Mouse (Mus musculus): ENCODE measurements around the gene Nedd9. TPM values are rescaled to one million over a fixed set of nuclear protein-coding genes. Genes with fewer than 3 reads are reported as not detected.
"Not testable (repeated sequence)": the region's sequence is repeated elsewhere in the genome, so short reads cannot be mapped to it uniquely, and the experiment has no call there.

Gene Nedd9
- polyA plus RNA-seq, 1 experiment from 2014 or later, result 20.4 TPM

DNA sequence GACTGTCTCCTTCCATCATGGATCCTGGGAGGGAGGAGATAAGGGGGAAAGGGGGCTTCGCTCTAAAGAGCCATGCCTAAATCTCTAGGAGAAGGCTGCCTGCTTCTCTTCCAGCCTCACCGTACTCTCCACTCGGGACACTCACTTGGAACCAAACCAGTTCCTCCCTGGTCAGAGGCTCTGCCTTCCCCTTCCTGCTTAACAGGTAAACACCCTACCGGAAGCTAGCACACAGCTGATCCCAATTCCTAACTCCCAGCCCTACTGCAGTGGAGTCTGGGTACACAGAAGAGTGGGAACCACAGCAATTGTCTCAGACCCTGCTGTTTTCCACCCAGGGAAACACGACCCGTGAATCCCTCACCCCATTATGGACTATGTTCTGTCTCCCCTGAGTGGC is 191.3 kb downstream of the Nedd9 start:
- Histone ChIP-seq H3K9me3 (no peaks in the 10 kb centered on the region), H3K4me2 (no peak overlapping the region), H3K4me3 (replicated peaks) (no peak overlapping the region), H3K27me3 (no peaks in the 10 kb centered on the region), H3K36me3 (replicated peaks) (no peaks in the 10 kb centered on the region), H3K9ac (no peak overlapping the region), H3K4me1 (peaks cover 7% of the 10 kb centered on the region), H3K27ac (no peak overlapping the region)
- WGBS, result 77% methylated on average over 6 of the region's 6 CpGs
- no peak for ATAC-seq (ENCODE audit: low FRiP score)

GRCm38 (mm10) chr13:41293595-41293994 is 193.6 kb downstream of the Nedd9 start:
- Histone ChIP-seq H3K9me3 (no peaks in the 10 kb centered on the region), H3K36me3 (replicated peaks) (no peaks in the 10 kb centered on the region), H3K4me2 (no peak overlapping the region), H3K4me3 (replicated peaks) (no peak overlapping the region), H3K27ac (no peak overlapping the region), H3K27me3 (no peaks in the 10 kb centered on the region), H3K9ac (no peak overlapping the region), H3K4me1 (no peaks in the 10 kb centered on the region; the same call in 1 of the 2 replicates)
- 44% methylated on average over 5 of the region's 5 CpGs for WGBS
- no peak for ATAC-seq (ENCODE audit: low FRiP score)

- no peak overlapping the region for H3K4me2 ChIP-seq
- H3K9me3 ChIP-seq, result no peaks in the 10 kb centered on the region
- H3K27ac ChIP-seq, result no peak overlapping the region
- no peaks in the 10 kb centered on the region for H3K36me3 ChIP-seq (replicated peaks)
- H3K4me3 ChIP-seq (replicated peaks), result no peak overlapping the region
- H3K27me3 ChIP-seq, result no peaks in the 10 kb centered on the region
- H3K4me1 ChIP-seq, result no peaks in the 10 kb centered on the region
- 77% methylated on average over 4 of the region's 4 CpGs for WGBS
- H3K9ac ChIP-seq, result no peak overlapping the region
- ATAC-seq (ENCODE audit: low FRiP score), result no peak
Observed at GRCm38 (mm10) chr13:41291466-41291974, 195.6 kb downstream of the Nedd9 start.

DNA sequence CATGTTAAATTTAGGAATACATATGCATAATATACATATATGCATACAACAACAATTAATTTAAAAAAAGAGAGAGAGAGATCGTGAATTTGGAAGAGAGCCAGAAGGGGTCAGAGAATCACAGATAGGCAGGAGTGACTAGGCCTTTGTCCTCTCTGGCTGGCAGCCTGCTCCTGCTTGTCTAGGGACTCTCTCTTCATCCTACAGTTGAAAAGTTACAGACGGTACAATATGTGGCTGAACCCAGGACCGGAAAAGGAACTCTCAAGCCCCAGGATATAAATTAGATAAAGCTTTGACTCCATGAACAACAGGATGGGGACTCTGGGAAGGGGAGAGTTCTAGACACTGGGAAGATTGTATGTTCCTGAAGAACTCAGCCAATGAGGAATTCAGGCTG is 200.9 kb downstream of the Nedd9 start:
- ATAC-seq (ENCODE audit: low FRiP score), result no peak
- WGBS, result 82% methylated on average over 3 of the region's 3 CpGs

DNA sequence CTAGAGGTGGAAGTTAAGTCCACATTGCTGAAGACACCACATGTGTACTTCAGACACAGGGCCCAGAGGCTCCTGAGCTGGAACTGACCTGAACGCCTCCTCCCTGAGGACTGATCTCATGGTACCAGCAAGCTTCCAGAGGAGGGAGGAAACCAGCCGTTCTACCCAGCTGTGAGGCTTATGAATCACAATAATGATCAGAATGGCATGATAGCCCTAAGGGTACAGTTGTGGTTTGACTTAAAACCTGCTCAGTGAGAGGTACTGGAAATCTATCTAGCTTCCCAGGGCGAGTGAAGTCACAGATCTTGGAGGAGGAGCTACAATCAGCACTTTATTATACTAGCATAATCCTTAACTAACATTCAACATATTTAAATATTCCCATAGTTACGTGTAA is 201.7 kb downstream of the Nedd9 start:
- Histone ChIP-seq H3K4me2 (no peak overlapping the region), H3K27ac (no peak overlapping the region), H3K36me3 (replicated peaks) (no peaks in the 10 kb centered on the region), H3K4me1 (no peaks in the 10 kb centered on the region), H3K4me3 (replicated peaks) (no peak overlapping the region), H3K27me3 (no peaks in the 10 kb centered on the region), H3K9ac (no peak overlapping the region), H3K9me3 (no peaks in the 10 kb centered on the region)
- WGBS, result 77% methylated on average over 4 of the region's 4 CpGs
- ATAC-seq (ENCODE audit: low FRiP score), result no peak

More for the DNA sequence above, 200.9 kb downstream of the Nedd9 start:
- no peaks in the 10 kb centered on the region for H3K4me1 ChIP-seq
- no peaks in the 10 kb centered on the region for H3K9me3 ChIP-seq
- no peak overlapping the region for H3K4me3 ChIP-seq (replicated peaks)
- H3K36me3 ChIP-seq (replicated peaks), result no peaks in the 10 kb centered on the region
- H3K9ac ChIP-seq, result no peak overlapping the region
- no peak overlapping the region for H3K4me2 ChIP-seq
- no peaks in the 10 kb centered on the region for H3K27me3 ChIP-seq
- no peak overlapping the region for H3K27ac ChIP-seq

GRCm38 (mm10) chr13:41283256-41283655 is 203.9 kb downstream of the Nedd9 start:
- H3K9ac ChIP-seq, result no peak overlapping the region
- H3K4me3 ChIP-seq (replicated peaks), result no peak overlapping the region
- H3K27ac ChIP-seq, result no peak overlapping the region
- no peaks in the 10 kb centered on the region for H3K9me3 ChIP-seq
- H3K4me2 ChIP-seq, result no peak overlapping the region
- ATAC-seq (ENCODE audit: low FRiP score), result 0 out of 2 replicates have a peak, but pooled peaks have one; percentile 36
- 28% methylated on average over 5 of the region's 5 CpGs for whole genome bisulfite sequencing
- H3K27me3 ChIP-seq, result no peaks in the 10 kb centered on the region
- no peaks in the 10 kb centered on the region for H3K36me3 ChIP-seq (replicated peaks)
- no peaks in the 10 kb centered on the region for H3K4me1 ChIP-seq

- no peak overlapping the region for H3K4me3 ChIP-seq (replicated peaks)
Observed at GRCm38 (mm10) chr13:41280696-41281095, 206.5 kb downstream of the Nedd9 start.

DNA sequence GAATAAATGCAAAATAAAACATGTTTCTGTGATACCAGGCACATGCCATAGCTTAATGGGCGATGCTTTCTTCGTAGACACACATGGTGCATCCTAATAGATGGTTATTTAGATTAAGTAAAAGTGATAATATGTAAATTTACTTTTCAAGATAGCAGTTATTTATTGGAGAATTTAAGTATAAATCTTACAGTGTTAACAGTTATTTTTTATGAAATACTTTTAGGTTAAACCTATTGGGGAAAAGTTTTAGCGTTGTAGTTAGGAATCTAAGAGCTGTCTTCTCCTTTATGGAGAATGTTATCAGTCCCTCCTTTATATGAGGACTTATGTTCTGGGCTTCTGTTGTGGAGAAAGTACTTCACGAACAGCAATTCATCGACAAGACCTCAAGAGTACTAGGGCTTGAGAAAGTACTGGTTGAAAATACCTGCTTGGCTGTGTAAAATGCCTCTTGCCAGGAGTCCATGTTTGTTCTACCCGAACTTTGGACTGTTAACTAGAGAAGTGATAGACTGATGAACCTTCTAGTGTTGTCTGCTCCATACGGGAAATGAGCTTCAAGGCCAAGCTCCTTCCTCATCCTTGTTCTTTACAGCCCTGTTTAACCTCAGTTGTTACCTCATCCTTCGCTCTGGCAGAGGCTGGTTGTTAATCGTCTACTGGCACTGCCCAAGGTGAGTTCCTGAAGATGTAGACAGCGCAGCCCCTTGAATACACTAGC is 213.1 kb downstream of the Nedd9 start, which contains the start of gene Gm17364:
Gm17364 (minus strand) TSS at position 51 of the 724 bp plus-strand sequence.
- Histone ChIP-seq H3K4me1 (no peaks in the 10 kb centered on the region), H3K27me3 (no peaks in the 10 kb centered on the region), H3K9ac (no peak within 1 kb of the TSS), H3K9me3 (no peaks in the 10 kb centered on the region), H3K4me3 (replicated peaks) (no peak within 1 kb of the TSS), H3K36me3 (replicated peaks) (0 out of 2 replicates have a peak, but pooled peaks cover 7% of the 10 kb centered on the region), H3K27ac (no peak within 1 kb of the TSS), H3K4me2 (no peak within 1 kb of the TSS)
- no peak for ATAC-seq (ENCODE audit: low FRiP score)
- 94% methylated on average over 10 of the region's 10 CpGs for WGBS

More at GRCm38 (mm10) chr13:41280696-41281095, 206.5 kb downstream of the Nedd9 start:
- no peaks in the 10 kb centered on the region for H3K36me3 ChIP-seq (replicated peaks)
- H3K9ac ChIP-seq, result no peak overlapping the region
- no peaks in the 10 kb centered on the region for H3K27me3 ChIP-seq
- no peak for ATAC-seq (ENCODE audit: low FRiP score)
- no peak overlapping the region for H3K27ac ChIP-seq
- WGBS, result 83% methylated on average over 5 of the region's 5 CpGs
- H3K4me1 ChIP-seq, result no peaks in the 10 kb centered on the region
- no peaks in the 10 kb centered on the region for H3K9me3 ChIP-seq
- no peak overlapping the region for H3K4me2 ChIP-seq

DNA sequence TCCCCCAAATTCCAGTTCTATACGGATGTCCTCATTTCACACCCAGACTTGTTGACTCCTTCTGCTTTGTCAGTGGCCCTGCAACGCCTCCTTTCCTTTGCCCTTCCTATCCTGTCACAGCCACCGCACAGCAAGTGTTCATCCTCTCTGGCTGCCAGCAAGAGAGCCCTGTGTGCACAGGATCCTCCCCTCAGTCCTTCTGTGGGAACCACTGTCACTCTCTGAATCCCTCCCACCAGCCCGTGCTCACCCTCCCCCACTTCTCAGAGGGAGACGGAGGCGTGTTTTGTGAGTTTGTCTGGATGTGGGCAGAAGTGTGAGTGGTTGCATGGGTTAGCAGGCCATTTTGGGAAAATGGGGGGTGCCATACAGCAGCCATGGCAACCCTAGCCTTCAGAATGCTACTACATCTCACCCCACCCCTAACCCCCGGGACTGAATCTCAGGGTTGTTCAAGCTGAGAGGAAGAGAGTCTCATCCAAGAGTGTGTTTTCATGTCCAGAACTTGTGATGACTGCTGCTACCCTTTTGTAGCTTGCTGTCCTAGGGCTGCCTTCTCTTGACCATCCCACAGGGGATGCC is 219.2 kb downstream of the Nedd9 start:
- Histone ChIP-seq H3K4me2 (no peak overlapping the region), H3K4me3 (replicated peaks) (no peak overlapping the region), H3K9ac (no peak overlapping the region), H3K27ac (no peak overlapping the region), H3K36me3 (replicated peaks) (no peaks in the 10 kb centered on the region), H3K27me3 (no peaks in the 10 kb centered on the region), H3K9me3 (no peaks in the 10 kb centered on the region), H3K4me1 (no peaks in the 10 kb centered on the region)
- ATAC-seq (ENCODE audit: low FRiP score), result no peak
- WGBS, result 47% methylated on average over 7 of the region's 7 CpGs

GRCm38 (mm10) chr13:41263304-41264006 is 223.7 kb downstream of the Nedd9 start:
- Histone ChIP-seq H3K4me3 (replicated peaks) (no peak overlapping the region), H3K4me1 (no peaks in the 10 kb centered on the region), H3K9me3 (no peaks in the 10 kb centered on the region), H3K4me2 (no peak overlapping the region), H3K27me3 (no peaks in the 10 kb centered on the region), H3K27ac (no peak overlapping the region), H3K9ac (no peak overlapping the region), H3K36me3 (replicated peaks) (no peaks in the 10 kb centered on the region)
- 92% methylated on average over 5 of the region's 5 CpGs for WGBS
- ATAC-seq (ENCODE audit: low FRiP score), result no peak

DNA sequence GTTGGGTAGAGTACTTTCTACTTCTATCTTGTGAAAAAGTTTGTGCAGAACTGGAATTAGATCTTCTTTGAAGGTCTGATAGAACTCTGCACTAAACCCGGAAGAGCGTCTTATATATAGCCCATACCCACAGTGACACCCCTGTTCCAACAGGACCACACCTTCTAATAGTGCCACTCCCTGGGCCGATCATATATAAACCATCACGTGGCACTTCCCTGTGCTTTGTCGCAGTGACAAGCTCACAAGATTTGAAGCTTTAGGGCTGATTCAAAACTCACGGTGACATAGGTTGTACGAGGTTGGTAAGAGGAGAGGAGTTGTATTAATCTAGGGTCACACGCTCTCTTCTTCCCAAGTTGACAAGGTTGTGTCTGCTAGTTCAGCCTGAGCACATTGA is 225.5 kb downstream of the Nedd9 start:
- H3K27me3 ChIP-seq; H3K4me3 ChIP-seq (replicated peaks); H3K9me3 ChIP-seq; H3K27ac ChIP-seq; H3K4me2 ChIP-seq; H3K36me3 ChIP-seq (replicated peaks); H3K4me1 ChIP-seq; ATAC-seq (ENCODE audit: low FRiP score); H3K9ac ChIP-seq: not testable (repeated sequence)
- 93% methylated on average over 8 of the region's 8 CpGs for WGBS
